In genomic region chr13:57269614-57270013, GRCm38 (mm10) we compare ENCODE assay signal across 8 mouse cellular contexts.
A peak's percentile ranks its signal among the peaks of the same experiment; 100 is the strongest.
DNase-seq lines count a peak whose midpoint lies in the region; ATAC-seq and TF ChIP-seq lines count a peak whose summit lies in the region.

No protein-coding gene starts in this region.

- no peaks in the 10 kb centered on the region for H3K4me1 ChIP-seq in liver, embryonic 12.5 days
- no peaks in the 10 kb centered on the region for H3K4me1 ChIP-seq in liver, embryonic 14.5 days (replicated peaks; ENCODE audit: control insufficient read depth in 2 of 2, insufficient read depth in 2 of 2, low read length in 1 of 2)
- H3K4me1 ChIP-seq in olfactory bulb, adult 2 months (ENCODE audit: control insufficient read depth, insufficient read depth, low read length) = no peaks in the 10 kb centered on the region

- H3K27me3 ChIP-seq in liver, embryonic 12.5 days (replicated peaks) = no peaks in the 10 kb centered on the region
- no peaks in the 10 kb centered on the region for H3K27me3 ChIP-seq in liver, embryonic 14.5 days (ENCODE audit: control insufficient read depth, insufficient read depth, low read length)

- no peak for ATAC-seq in liver, embryonic 12.5 days
- ATAC-seq in liver, embryonic 14.5 days (ENCODE audit: insufficient read depth) = no peak

- no peak overlapping the region for H3K4me2 ChIP-seq in liver, embryonic 12.5 days
- no peak overlapping the region for H3K4me2 ChIP-seq in liver, embryonic 14.5 days (ENCODE audit: low read depth)

- no peak overlapping the region for H3K27ac ChIP-seq in liver, embryonic 12.5 days
- H3K27ac ChIP-seq in liver, embryonic 14.5 days = no peak overlapping the region
- H3K27ac ChIP-seq in olfactory bulb, adult 2 months (ENCODE audit: insufficient read depth, low read depth, low read length) = no peak overlapping the region

- H3K4me3 ChIP-seq in liver, embryonic 12.5 days = no peak overlapping the region
- no peak overlapping the region for H3K4me3 ChIP-seq in liver, embryonic 14.5 days (ENCODE audit: insufficient read depth in 1 of 2, low read depth in 2 of 2, low read length in 2 of 2)
- H3K4me3 ChIP-seq in olfactory bulb, adult 2 months (ENCODE audit: insufficient read depth, low read depth, low read length) = no peak overlapping the region

- no peaks in the 10 kb centered on the region for H3K36me3 ChIP-seq in liver, embryonic 12.5 days
- H3K36me3 ChIP-seq in liver, embryonic 14.5 days (replicated peaks; ENCODE audit: control insufficient read depth, insufficient read depth, low read depth) = no peaks in the 10 kb centered on the region

- H3K9me3 ChIP-seq in liver, embryonic 12.5 days (replicated peaks) = no peaks in the 10 kb centered on the region
- no peaks in the 10 kb centered on the region for H3K9me3 ChIP-seq in liver, embryonic 14.5 days (ENCODE audit: control insufficient read depth, low read length)

- H3K9ac ChIP-seq in liver, embryonic 12.5 days = no peak overlapping the region
- H3K9ac ChIP-seq in liver, embryonic 14.5 days (replicated peaks) = no peak overlapping the region

- DNase-seq in liver = peak; percentile 13
- DNase-seq in adrenal gland, postnatal 14 days = peak; percentile 33
- DNase-seq in fibroblast of lung, adult 2 months (ENCODE audit: low read depth) = peak; percentile 1
- peak; percentile 15 for DNase-seq in induced T-regulatory cell, adult 2 months (ENCODE audit: low read depth)
- no peak for DNase-seq in liver, embryonic 14.5 days (ENCODE audit: low read depth in 3 of 3, low spot score in 3 of 3)
- no peak for DNase-seq in urinary bladder, postnatal 36 days (ENCODE audit: low spot score in 2 of 2)

- WGBS in liver, embryonic 12.5 days (ENCODE audit: insufficient replicate concordance) = 14% methylated on average over 8 of the region's 8 CpGs
- 10% methylated on average over 8 of the region's 8 CpGs for WGBS in liver, embryonic 14.5 days (ENCODE audit: insufficient replicate concordance)
- 9% methylated on average over 8 of the region's 8 CpGs for WGBS in olfactory bulb, adult 2 months

- no peak for TF ChIP-seq EP300 in liver, embryonic 14.5 days (IDR thresholded peaks at IDR 0.05; ENCODE audit: low read depth)

- TF ChIP-seq POLR2A in olfactory bulb, adult 2 months (IDR thresholded peaks at IDR 0.05; ENCODE audit: insufficient read depth, low read depth, low read length) = no peak

- TF ChIP-seq CTCF in liver, embryonic 14.5 days (IDR thresholded peaks at IDR 0.05; ENCODE audit: low read depth) = peak; percentile 70
- peak; percentile 53; the same call in 1 of the 2 replicates for TF ChIP-seq CTCF in olfactory bulb, adult 2 months (IDR thresholded peaks at IDR 0.05; ENCODE audit: insufficient read depth, low read depth, low read length)

Comparison
In these comparisons a context has a peak if more than half of its experiments do, and no peak if none do; other contexts are left out.
1. DNase-seq: peak in liver (single experiment), adrenal gland, postnatal 14 days (single experiment), fibroblast of lung, adult 2 months (single experiment) and induced T-regulatory cell, adult 2 months (single experiment); none in liver, embryonic 14.5 days (0 of 3) and urinary bladder, postnatal 36 days (0 of 2).